Mouse (Mus musculus): Measurements from ENCODE around the gene Hist2h3c1. TPM values are rescaled to one million over a fixed set of nuclear protein-coding genes. Genes with fewer than 3 reads are reported as not detected.
A peak's percentile ranks its signal among the peaks of the same experiment; 100 is the strongest.
"Not testable (repeated sequence)": the region's sequence is repeated elsewhere in the genome, so short reads cannot be mapped to it uniquely, and the experiment has no call there.

The Hist2h3c1 gene
- not detected for total RNA-seq (2021)
- long read RNA-seq, experiment 1, partial matches to known transcripts = 0 of 3 reads
- long read RNA-seq, experiment 1, other reads (novel, unspliced or antisense) = 0 of 3 reads
- long read RNA-seq, experiment 2 = 0 reads

- DNase-seq = not testable (repeated sequence)
Measured at GRCm38 (mm10) chr3:96246427-96246856, at the start of gene Hist2h3c1. Gene Hist2h3c1 (plus strand): TSS chr3:96246685.

GRCm38 (mm10) chr3:96197129-96197749 is 49.2 kb upstream of the Hist2h3c1 start:
- peak; percentile 91 to 93 for DNase-seq

GRCm38 (mm10) chr3:96198181-96198580 is 48.3 kb upstream of the Hist2h3c1 start:
- no peak for DNase-seq

GRCm38 (mm10) chr3:96198601-96199251 is 47.8 kb upstream of the Hist2h3c1 start:
- not testable (repeated sequence) for DNase-seq

- DNase-seq = no peak
Measured at GRCm38 (mm10) chr3:96199731-96200130, 46.8 kb upstream of the Hist2h3c1 start.

GRCm38 (mm10) chr3:96207819-96208218 is 38.7 kb upstream of the Hist2h3c1 start:
- DNase-seq = no peak

- DNase-seq = peak; percentile 34 to 57
Measured at GRCm38 (mm10) chr3:96209242-96209641, 37.2 kb upstream of the Hist2h3c1 start.

- peak in 1 of 2 experiments; percentile 15 for DNase-seq
Measured at GRCm38 (mm10) chr3:96219191-96219641, 27.3 kb upstream of the Hist2h3c1 start.

- DNase-seq = peak; percentile 72 to 76
Measured at GRCm38 (mm10) chr3:96219661-96220130, 26.8 kb upstream of the Hist2h3c1 start, which contains the start of the genes Bola1 and Hist2h2ab. Gene Bola1 (minus strand): TSS chr3:96219709. Gene Hist2h2ab (plus strand): TSS chr3:96219865.

GRCm38 (mm10) chr3:96220131-96220764 is 26.2 kb upstream of the Hist2h3c1 start:
- not testable (repeated sequence) for DNase-seq

- DNase-seq = peak; percentile 86 to 88
Measured at GRCm38 (mm10) chr3:96220765-96221639, 25.5 kb upstream of the Hist2h3c1 start, which contains the start of the genes Hist2h2ac and Hist2h2be. Gene Hist2h2ac (minus strand): TSS chr3:96220880. Gene Hist2h2be (plus strand): TSS chr3:96221119.

GRCm38 (mm10) chr3:96221640-96222038 is 24.8 kb upstream of the Hist2h3c1 start:
- peak; percentile 30 to 31 for DNase-seq

- no peak for DNase-seq
Measured at GRCm38 (mm10) chr3:96222774-96223173, 23.7 kb upstream of the Hist2h3c1 start.

- no peak for DNase-seq
Measured at GRCm38 (mm10) chr3:96225421-96225820, 21.1 kb upstream of the Hist2h3c1 start.

GRCm38 (mm10) chr3:96226695-96227648 is 19.5 kb upstream of the Hist2h3c1 start:
- peak; percentile 44 to 56 for DNase-seq

- DNase-seq = peak; percentile 48 to 51
Measured at GRCm38 (mm10) chr3:96228828-96229227, 17.7 kb upstream of the Hist2h3c1 start.

- DNase-seq = no peak
Measured at GRCm38 (mm10) chr3:96230404-96230803, 16.1 kb upstream of the Hist2h3c1 start.

- peak; percentile 40 to 46 for DNase-seq
Measured at GRCm38 (mm10) chr3:96230910-96231757, 15.4 kb upstream of the Hist2h3c1 start.

- no peak for DNase-seq
Measured at GRCm38 (mm10) chr3:96231758-96232120, 14.7 kb upstream of the Hist2h3c1 start.
